Mouse (Mus musculus): ENCODE measurements around the gene Kcnip2. TPM values are rescaled to one million over a fixed set of nuclear protein-coding genes. Genes with fewer than 3 reads are reported as not detected.

The Kcnip2 gene
- 100 to 1,000 TPM; 229 to 230 TPM for total RNA-seq (2021)

GRCm38 (mm10) chr19:45815831-45816405 lies at the start of gene Kcnip2:
Gene Kcnip2 (minus strand): TSS chr19:45816061.
- DNase-seq (ENCODE audit: extremely low spot score in 1 of 2, low spot score in 1 of 2), result peak; percentile 48 to 64

- DNase-seq (ENCODE audit: extremely low spot score in 1 of 2, low spot score in 1 of 2), result no peak
These were observed 39.5 kb upstream of the Kcnip2 start for GRCm38 (mm10) chr19:45855284-45855920.

GRCm38 (mm10) chr19:45854521-45854920 lies 38.7 kb upstream of the Kcnip2 start:
- no peak for DNase-seq (ENCODE audit: extremely low spot score in 1 of 2, low spot score in 1 of 2)

GRCm38 (mm10) chr19:45847733-45848093 lies 31.9 kb upstream of the Kcnip2 start:
- DNase-seq (ENCODE audit: extremely low spot score in 1 of 2, low spot score in 1 of 2), result no peak

- peak in 1 of 2 experiments; percentile 33 for DNase-seq (ENCODE audit: extremely low spot score in 1 of 2, low spot score in 1 of 2)
These were observed 31.3 kb upstream of the Kcnip2 start for GRCm38 (mm10) chr19:45847016-45847732.

- DNase-seq (ENCODE audit: extremely low spot score in 1 of 2, low spot score in 1 of 2), result no peak
These were observed 28.3 kb upstream of the Kcnip2 start for GRCm38 (mm10) chr19:45844209-45844608.

GRCm38 (mm10) chr19:45843424-45843823 lies 27.6 kb upstream of the Kcnip2 start:
- no peak for DNase-seq (ENCODE audit: extremely low spot score in 1 of 2, low spot score in 1 of 2)

GRCm38 (mm10) chr19:45837050-45837994 lies 21.5 kb upstream of the Kcnip2 start:
- DNase-seq (ENCODE audit: extremely low spot score in 1 of 2, low spot score in 1 of 2), result no peak

GRCm38 (mm10) chr19:45835490-45835889 lies 19.6 kb upstream of the Kcnip2 start:
- no peak for DNase-seq (ENCODE audit: extremely low spot score in 1 of 2, low spot score in 1 of 2)

GRCm38 (mm10) chr19:45833665-45834064 lies 17.8 kb upstream of the Kcnip2 start:
- DNase-seq (ENCODE audit: extremely low spot score in 1 of 2, low spot score in 1 of 2), result no peak

- DNase-seq (ENCODE audit: extremely low spot score in 1 of 2, low spot score in 1 of 2), result no peak
These were observed 14.8 kb upstream of the Kcnip2 start for GRCm38 (mm10) chr19:45830679-45831078.

- no peak for DNase-seq (ENCODE audit: extremely low spot score in 1 of 2, low spot score in 1 of 2)
These were observed 11.9 kb upstream of the Kcnip2 start for GRCm38 (mm10) chr19:45827736-45828135.

- DNase-seq (ENCODE audit: extremely low spot score in 1 of 2, low spot score in 1 of 2), result no peak
These were observed 11.3 kb upstream of the Kcnip2 start for GRCm38 (mm10) chr19:45827125-45827524.

- no peak for DNase-seq (ENCODE audit: extremely low spot score in 1 of 2, low spot score in 1 of 2)
These were observed 10.3 kb upstream of the Kcnip2 start for GRCm38 (mm10) chr19:45826146-45826545.

- DNase-seq (ENCODE audit: extremely low spot score in 1 of 2, low spot score in 1 of 2), result no peak
These were observed 6.0 kb upstream of the Kcnip2 start for GRCm38 (mm10) chr19:45821832-45822231.

GRCm38 (mm10) chr19:45817816-45818490 lies 2.1 kb upstream of the Kcnip2 start:
- DNase-seq (ENCODE audit: extremely low spot score in 1 of 2, low spot score in 1 of 2), result no peak

- DNase-seq (ENCODE audit: extremely low spot score in 1 of 2, low spot score in 1 of 2), result no peak
These were observed 866 bp upstream of the Kcnip2 start for GRCm38 (mm10) chr19:45816727-45817126.

- no peak for DNase-seq (ENCODE audit: extremely low spot score in 1 of 2, low spot score in 1 of 2)
These were observed 691 bp downstream of the Kcnip2 start for GRCm38 (mm10) chr19:45815170-45815569.

GRCm38 (mm10) chr19:45813801-45814200 lies 2.1 kb downstream of the Kcnip2 start:
- DNase-seq (ENCODE audit: extremely low spot score in 1 of 2, low spot score in 1 of 2), result no peak

GRCm38 (mm10) chr19:45813263-45813662 lies 2.6 kb downstream of the Kcnip2 start:
- peak; percentile 92 to 100 for DNase-seq (ENCODE audit: extremely low spot score in 1 of 2, low spot score in 1 of 2)
